Mouse (Mus musculus): Measurements from ENCODE around the gene Cd34.

GRCm38 (mm10) chr1:194901826-194902225, 36.8 kb upstream of the Cd34 start:
- no peak for TF ChIP-seq CTCF (IDR thresholded peaks at IDR 0.05; ENCODE audit: extremely low read depth, insufficient read length, insufficient replicate concordance, low read depth, low read length)
- no peak for TF ChIP-seq POLR2A (IDR thresholded peaks at IDR 0.05; ENCODE audit: low read depth, low read length)

Measured in small intestine, adult 2 months (tissue).